Mouse (Mus musculus): Measurements from ENCODE around the gene Tmtc4.

Gene Tmtc4

DNA sequence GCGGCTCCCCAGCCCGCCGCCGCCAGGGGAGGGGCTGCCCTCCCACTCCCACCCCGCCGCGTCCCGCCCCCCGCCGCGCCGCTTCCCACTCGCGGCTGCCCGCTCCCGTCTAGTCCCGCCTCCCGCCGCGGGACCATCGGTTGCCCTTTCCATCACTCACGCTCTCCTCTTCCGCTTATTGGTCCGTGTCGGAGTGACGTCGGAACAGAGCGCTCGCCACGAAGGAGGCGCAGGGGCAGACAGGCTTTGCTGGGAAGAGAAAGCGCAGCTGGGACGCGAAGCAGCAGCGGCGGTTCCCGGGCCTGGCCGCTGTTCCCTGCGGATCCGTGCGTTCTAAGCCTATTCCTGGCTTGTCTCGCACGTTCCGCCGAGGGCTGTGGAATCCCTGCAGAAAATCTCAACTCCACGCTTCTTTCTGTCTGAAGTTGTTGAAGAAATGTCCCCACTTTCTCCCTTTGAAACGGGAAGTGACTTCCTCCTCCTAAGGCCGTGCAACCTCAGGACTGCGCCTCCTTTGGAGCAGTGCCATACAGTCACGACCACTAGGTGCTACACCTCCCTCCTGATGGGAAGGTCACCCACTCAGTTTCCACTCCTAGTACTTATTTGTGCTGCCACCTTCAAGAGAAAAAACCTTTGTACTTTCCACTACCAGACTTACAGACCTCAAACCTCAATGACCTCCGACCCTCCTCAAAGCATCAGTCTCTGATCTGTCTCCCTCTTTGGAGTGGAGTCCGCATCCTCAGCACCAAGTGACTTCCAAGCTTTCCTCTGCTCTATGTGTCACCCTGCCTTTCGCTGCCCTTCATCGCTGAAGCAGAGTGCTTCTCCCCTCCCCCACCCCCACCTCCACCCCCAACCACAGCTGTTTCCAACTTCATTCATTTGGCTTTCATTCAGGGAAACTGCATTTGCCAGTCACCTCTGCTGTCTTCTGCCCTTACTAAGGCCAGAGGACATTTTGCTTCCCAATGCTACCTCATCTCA lies at the start of gene Tmtc4:
Gene Tmtc4, minus strand, starts transcription at position 810 of the 990 bp plus-strand sequence.
- peak; percentile 70 for DNase-seq (ENCODE audit: low spot score)

DNA sequence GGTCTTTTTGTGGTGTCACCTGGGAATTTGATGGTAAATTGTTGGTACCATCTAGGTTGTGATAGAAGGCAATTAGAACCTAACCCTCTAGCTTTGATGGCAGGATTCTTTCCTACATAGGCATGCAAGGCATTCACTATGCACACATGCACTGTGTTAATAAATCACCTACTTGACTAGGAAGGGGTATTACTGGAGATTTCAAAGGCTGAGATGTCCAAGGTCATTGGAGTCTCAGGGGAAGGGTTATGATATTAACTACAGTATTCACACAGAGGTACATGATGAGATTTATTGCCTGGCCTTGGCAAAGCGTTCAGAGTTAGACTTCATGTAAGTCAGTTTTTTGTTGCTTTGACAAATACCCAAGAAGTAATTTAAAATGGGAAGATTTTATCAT lies 48.6 kb upstream of the Tmtc4 start:
- no peak for DNase-seq (ENCODE audit: low spot score)

DNA sequence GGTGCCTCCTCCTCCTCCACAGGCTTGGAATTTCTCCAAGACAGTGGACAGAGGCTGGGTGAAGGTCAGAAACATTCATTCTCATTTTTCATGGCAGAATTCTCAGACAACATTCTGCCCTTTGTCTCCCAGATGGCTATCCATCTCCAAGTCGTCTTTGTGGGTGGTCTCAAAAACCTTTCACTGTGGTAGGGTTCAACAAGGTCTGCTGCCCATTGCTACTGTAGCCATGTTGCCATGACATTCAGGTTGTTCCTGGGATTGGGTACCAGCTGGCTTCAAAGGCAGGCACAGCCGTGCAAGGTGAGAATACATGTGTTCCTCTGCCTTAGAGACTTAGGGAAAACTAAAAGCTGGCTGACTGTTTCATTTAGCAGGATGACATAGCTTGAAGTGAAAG lies 44.0 kb upstream of the Tmtc4 start:
- DNase-seq (ENCODE audit: low spot score), result no peak

- DNase-seq (ENCODE audit: low spot score), result no peak
Measured at GRCm38 (mm10) chr14:123022981-123023380, 39.1 kb upstream of the Tmtc4 start.

DNA sequence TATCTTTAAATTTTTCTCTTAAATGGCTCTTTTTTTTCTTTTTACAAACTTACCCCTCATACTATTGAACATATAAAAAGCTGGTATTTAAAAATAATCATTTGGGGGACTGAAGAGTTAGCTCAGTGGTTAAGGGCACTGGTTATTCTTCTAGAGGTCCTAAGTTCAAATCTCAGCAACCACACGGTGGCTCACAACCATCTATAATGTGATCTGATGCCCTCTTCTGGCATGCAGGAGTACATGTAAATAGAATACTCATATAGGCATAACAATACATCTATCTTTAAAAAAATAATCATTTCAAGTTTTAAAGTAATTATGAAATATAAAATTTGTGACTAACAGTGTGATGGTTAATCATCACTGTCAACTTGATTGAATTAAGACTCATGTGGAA lies 32.5 kb upstream of the Tmtc4 start:
- DNase-seq (ENCODE audit: low spot score), result no peak

- DNase-seq (ENCODE audit: low spot score), result no peak
Measured at GRCm38 (mm10) chr14:123015687-123016086, 31.9 kb upstream of the Tmtc4 start.

- no peak for DNase-seq (ENCODE audit: low spot score)
Measured at GRCm38 (mm10) chr14:123009108-123010018, 25.5 kb upstream of the Tmtc4 start.

DNA sequence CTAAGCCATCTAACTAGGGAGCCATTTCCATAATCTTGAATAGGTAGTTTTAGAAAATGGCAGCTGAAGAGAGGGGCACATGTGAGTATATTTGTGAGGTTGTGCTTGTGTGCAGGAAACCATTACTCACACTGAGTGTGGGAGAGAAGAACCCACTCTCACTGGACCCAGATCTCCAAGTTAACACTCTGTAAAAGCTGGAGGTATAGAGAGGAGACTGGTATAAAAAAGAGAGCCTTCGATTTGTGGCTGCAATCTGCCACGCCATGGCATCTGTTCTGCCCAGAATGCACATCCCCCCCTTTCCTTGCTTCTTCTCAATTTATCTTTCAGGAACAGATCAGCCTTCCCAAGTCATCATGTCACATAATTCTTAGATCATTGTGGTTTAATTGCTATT lies 24.8 kb upstream of the Tmtc4 start:
- no peak for DNase-seq (ENCODE audit: low spot score)

DNA sequence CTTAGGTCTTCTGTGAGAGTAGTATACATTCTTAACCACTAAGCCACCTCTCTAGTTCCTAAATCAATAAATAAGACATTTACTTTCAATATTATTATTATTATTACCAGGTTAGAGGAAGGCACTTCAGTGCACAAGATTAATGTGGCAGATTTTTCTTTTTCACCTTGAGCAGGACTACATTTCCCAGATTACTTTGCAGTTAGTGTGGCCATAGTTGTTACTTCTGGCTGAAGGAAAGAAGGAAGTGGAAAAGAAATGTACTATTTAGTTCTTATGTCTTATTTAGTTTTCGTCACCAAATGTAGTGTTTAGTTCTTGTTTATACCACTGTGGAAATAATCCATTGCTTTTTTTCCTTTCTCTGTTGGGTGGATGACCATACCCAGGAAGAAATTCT lies 19.9 kb upstream of the Tmtc4 start:
- DNase-seq (ENCODE audit: low spot score), result no peak

DNA sequence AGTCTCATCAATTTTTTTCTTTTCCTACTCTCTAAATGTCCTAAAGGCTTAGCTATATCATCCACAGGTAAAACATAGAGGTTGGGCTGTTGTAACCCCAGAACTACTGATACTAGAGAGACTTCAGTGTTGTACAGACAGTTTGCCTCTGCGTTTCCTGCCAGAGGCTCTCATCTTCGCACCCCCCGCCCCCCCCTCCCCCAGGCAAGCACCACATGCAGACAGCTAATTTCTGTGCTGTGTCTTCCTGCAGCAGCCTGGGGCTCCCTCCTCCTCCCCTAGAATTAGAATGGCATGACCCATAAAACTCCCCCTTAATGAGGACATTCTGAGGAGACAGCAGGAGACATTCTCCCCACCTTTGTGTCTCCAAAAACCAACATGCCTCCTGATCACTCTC lies 17.6 kb upstream of the Tmtc4 start:
- no peak for DNase-seq (ENCODE audit: low spot score)

- DNase-seq (ENCODE audit: low spot score), result no peak
Measured at GRCm38 (mm10) chr14:122997465-122997864, 13.6 kb upstream of the Tmtc4 start.

DNA sequence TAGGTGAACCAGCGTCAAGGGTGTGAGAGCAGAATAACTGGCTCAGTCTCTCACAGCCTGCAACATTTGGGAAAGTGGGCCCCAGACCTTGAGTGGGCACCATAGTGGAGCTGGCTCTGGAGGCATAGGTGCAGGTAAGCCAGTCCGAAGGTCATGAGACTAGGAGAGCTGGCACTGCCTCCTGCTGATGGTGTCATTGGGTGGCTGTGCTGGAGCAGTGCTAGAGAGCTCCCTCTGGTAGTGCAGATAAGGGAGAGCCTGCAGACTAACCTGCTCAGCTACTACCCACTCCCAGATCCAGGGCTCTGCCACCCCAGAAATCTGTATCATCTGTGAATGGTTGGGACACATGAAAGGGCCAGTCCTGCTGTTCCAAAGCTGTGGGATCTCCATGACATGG lies 10.1 kb upstream of the Tmtc4 start:
- DNase-seq (ENCODE audit: low spot score), result no peak

DNA sequence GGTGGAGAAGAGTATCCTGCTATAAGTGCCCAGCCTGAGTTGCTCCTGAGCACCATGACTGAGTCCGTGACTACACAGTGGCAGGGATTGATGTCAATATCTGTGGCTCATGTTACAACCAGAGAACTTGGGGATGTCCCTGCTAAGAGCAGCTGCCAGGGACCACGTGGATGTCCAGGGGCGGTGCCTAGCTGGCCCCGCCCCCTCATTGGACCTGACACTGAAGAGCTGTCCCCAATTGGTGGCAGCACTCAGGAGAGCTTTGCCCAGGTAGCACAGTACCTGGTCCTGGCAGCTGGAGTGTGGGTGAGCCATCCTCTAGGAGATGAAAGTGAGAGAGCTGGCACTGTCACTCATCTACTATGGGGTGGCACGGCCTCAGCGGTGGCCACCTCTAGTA lies 9.1 kb upstream of the Tmtc4 start:
- DNase-seq (ENCODE audit: low spot score), result no peak

DNA sequence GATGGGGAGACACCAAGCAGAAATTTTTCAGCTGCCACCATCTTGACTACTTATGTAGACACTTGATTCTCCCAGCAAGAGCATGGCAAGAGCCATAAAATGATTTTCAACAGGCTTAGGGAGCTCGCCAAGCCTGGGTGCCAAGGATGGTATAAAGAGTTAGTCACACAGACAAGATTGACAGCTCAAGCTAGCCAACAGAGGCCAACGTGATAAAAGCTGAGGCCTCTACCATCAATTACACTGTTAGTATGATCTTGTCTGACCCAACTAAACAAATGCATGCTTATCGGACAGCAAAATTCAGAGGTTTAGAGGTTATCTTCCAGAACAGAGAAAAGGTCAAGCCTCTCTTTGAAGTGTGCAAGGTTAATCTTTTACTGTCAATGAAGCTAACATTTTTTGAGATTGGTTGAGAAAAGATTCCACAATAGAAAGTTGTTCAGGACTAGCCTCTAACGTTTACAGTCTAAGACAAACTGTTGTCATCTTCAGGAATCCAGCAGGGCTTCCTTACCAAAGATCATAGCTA lies 6.8 kb upstream of the Tmtc4 start:
- DNase-seq (ENCODE audit: low spot score), result no peak

DNA sequence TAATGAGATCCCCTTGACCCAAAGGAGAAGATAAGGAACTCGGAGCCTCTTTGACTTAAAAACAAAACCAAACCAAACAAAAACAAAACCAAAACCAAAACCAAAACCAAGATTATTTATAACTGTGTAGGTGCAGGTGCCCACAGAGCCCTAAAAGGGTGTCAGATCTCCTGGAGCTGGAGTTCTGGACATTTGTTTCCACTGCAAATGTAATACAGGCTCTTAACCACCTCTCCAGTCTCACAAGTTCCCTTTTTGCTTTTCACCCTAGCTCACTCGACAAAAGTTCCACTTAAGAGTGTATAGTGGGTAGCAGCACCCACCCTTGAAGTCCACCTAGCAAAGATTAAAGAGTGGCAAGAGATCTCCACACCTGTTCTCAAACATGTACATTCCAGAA lies 2.6 kb upstream of the Tmtc4 start:
- no peak for DNase-seq (ENCODE audit: low spot score)

GRCm38 (mm10) chr14:122982571-122983225 lies 1.1 kb downstream of the Tmtc4 start:
- peak; percentile 54 for DNase-seq (ENCODE audit: low spot score)

- no peak for DNase-seq (ENCODE audit: low spot score)
Measured at GRCm38 (mm10) chr14:122981831-122982485, 1.9 kb downstream of the Tmtc4 start.

DNA sequence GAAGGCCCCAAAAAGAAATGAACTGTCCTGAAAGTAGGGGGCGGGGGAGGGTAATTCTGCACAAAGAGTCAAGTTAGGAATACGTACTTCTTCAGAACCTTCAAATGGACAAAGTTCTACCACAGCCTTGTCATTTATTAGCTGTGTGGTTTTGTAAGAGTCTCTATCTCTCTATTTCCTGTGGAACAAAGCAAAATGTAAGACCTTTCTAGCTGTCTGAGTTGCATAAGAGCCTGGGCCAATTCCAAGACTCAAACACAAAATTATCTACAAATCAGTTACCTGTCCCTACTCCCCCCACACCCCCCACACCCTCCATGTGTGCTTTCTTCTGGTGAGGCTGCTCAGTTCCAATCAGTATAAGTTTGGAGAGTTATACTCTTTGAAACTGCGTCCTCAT lies 5.0 kb downstream of the Tmtc4 start:
- DNase-seq (ENCODE audit: low spot score), result no peak

- no peak for DNase-seq (ENCODE audit: low spot score)
Measured at GRCm38 (mm10) chr14:122977797-122978140, 6.1 kb downstream of the Tmtc4 start.

GRCm38 (mm10) chr14:122977056-122977796 lies 6.6 kb downstream of the Tmtc4 start:
- no peak for DNase-seq (ENCODE audit: low spot score)

All from spleen, adult 12 weeks (tissue).